Mouse (Mus musculus): ENCODE results near the gene Trip6. TPM values are rescaled to one million over a fixed set of nuclear protein-coding genes. Genes with fewer than 3 reads are reported as not detected.
A peak's percentile ranks its signal among the peaks of the same experiment; 100 is the strongest.

Trip6 gene
- total RNA-seq (2021) = 1 to 10 TPM; 2.2 to 4.4 TPM
- long read RNA-seq, experiment 1, transcript Trip6-201 (9 exons, 2,168 nt) = major isoform, 6 of 8 reads
- long read RNA-seq, experiment 1, partial matches to known transcripts = 1 of 8 reads
- long read RNA-seq, experiment 1, other reads (novel, unspliced or antisense) = 1 of 8 reads
- long read RNA-seq, experiment 2, partial matches to known transcripts = 0 of 2 reads
- long read RNA-seq, experiment 2, other reads (novel, unspliced or antisense) = 1 of 2 reads

- DNase-seq (ENCODE audit: low spot score) = peak; percentile 91
Observed at GRCm38 (mm10) chr5:137314193-137315083, at the start of gene Trip6. Gene Trip6, minus strand, starts transcription at chr5:137314404.

GRCm38 (mm10) chr5:137358382-137358781, 44.2 kb upstream of the Trip6 start:
- no peak for DNase-seq (ENCODE audit: low spot score)

- DNase-seq (ENCODE audit: low spot score) = no peak
Observed at GRCm38 (mm10) chr5:137354091-137354490, 39.9 kb upstream of the Trip6 start.

- no peak for DNase-seq (ENCODE audit: low spot score)
Observed at GRCm38 (mm10) chr5:137352011-137352975, 38.1 kb upstream of the Trip6 start.

GRCm38 (mm10) chr5:137351394-137351793, 37.2 kb upstream of the Trip6 start:
- DNase-seq (ENCODE audit: low spot score) = no peak

- no peak for DNase-seq (ENCODE audit: low spot score)
Observed at GRCm38 (mm10) chr5:137351058-137351380, 36.8 kb upstream of the Trip6 start.

GRCm38 (mm10) chr5:137350205-137351057, 36.2 kb upstream of the Trip6 start:
- peak; percentile 10 for DNase-seq (ENCODE audit: low spot score)

GRCm38 (mm10) chr5:137349384-137350204, 35.4 kb upstream of the Trip6 start, which contains the start of gene Ephb4:
Gene Ephb4, plus strand, starts transcription at chr5:137350109.
- DNase-seq (ENCODE audit: low spot score) = peak; percentile 92

GRCm38 (mm10) chr5:137348482-137349383, 34.5 kb upstream of the Trip6 start:
- peak; percentile 29 for DNase-seq (ENCODE audit: low spot score)

GRCm38 (mm10) chr5:137347856-137348255, 33.7 kb upstream of the Trip6 start:
- no peak for DNase-seq (ENCODE audit: low spot score)

- no peak for DNase-seq (ENCODE audit: low spot score)
Observed at GRCm38 (mm10) chr5:137346983-137347382, 32.8 kb upstream of the Trip6 start.

GRCm38 (mm10) chr5:137346388-137346787, 32.2 kb upstream of the Trip6 start:
- DNase-seq (ENCODE audit: low spot score) = no peak

- no peak for DNase-seq (ENCODE audit: low spot score)
Observed at GRCm38 (mm10) chr5:137345821-137346220, 31.6 kb upstream of the Trip6 start.

- DNase-seq (ENCODE audit: low spot score) = no peak
Observed at GRCm38 (mm10) chr5:137343869-137344268, 29.7 kb upstream of the Trip6 start.

GRCm38 (mm10) chr5:137343412-137343811, 29.2 kb upstream of the Trip6 start:
- DNase-seq (ENCODE audit: low spot score) = no peak

GRCm38 (mm10) chr5:137342407-137343012, 28.3 kb upstream of the Trip6 start:
- DNase-seq (ENCODE audit: low spot score) = no peak

- no peak for DNase-seq (ENCODE audit: low spot score)
Observed at GRCm38 (mm10) chr5:137340222-137340621, 26.0 kb upstream of the Trip6 start.

GRCm38 (mm10) chr5:137339290-137339979, 25.2 kb upstream of the Trip6 start:
- DNase-seq (ENCODE audit: low spot score) = peak; percentile 43

Data from gastrocnemius, adult 18-20 months (tissue).